Mouse (Mus musculus): ENCODE results near the gene Hist1h1b. TPM values are rescaled to one million over a fixed set of nuclear protein-coding genes. Genes with fewer than 3 reads are reported as not detected.
"Not testable (repeated sequence)": the region's sequence is repeated elsewhere in the genome, so short reads cannot be mapped to it uniquely, and the experiment has no call there.

Hist1h1b gene
- polyA plus RNA-seq, 1 experiment: 1.7 TPM

DNA sequence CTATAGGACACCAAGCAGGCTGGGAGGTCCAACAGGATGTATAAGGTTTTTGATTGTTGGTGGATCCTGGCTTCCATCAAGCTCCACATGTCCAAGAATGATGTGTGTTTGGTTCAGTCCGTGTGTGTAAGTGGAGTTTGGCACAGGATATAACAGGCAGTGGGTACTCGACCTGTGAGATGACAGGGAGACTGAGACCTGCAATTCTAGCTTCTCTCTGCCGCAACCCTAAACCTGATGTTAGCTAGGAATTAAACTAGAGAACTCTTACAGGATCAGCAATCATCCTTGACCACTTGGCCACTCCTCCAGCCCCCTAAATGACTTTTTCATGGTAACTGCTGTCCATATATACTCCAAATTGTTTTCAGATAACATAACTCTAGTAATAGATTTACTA, 28.1 kb downstream of the Hist1h1b start:
- Histone ChIP-seq H3K4me3 (peak overlapping the region; percentile 24), H3K36me3 (ENCODE audit: control insufficient read depth, insufficient read depth) (no peaks in the 10 kb centered on the region), H3K4me2 (ENCODE audit: low read depth) (peak overlapping the region; percentile 74), H3K79me2 (ENCODE audit: control insufficient read depth, insufficient read depth) (peaks cover 18% of the 10 kb centered on the region), H3K27me3 (ENCODE audit: control insufficient read depth, insufficient read depth, insufficient read length) (no peaks in the 10 kb centered on the region), H3ac (ENCODE audit: control insufficient read depth, insufficient read length) (no peak overlapping the region)
- TF ChIP-seq POLR2A (IDR thresholded peaks at IDR 0.05; ENCODE audit: insufficient read length, low read depth): no peak
- no peak for TF ChIP-seq SRF (IDR thresholded peaks at IDR 0.05; ENCODE audit: control insufficient read depth, insufficient read length, low read depth)

- no peak overlapping the region for H3ac ChIP-seq (ENCODE audit: control insufficient read depth, insufficient read length)
- H3K27me3 ChIP-seq (ENCODE audit: control insufficient read depth, insufficient read depth, insufficient read length): no peaks in the 10 kb centered on the region
- H3K4me2 ChIP-seq (ENCODE audit: low read depth): peak overlapping the region; percentile 74
- TF ChIP-seq REST (IDR thresholded peaks at IDR 0.05; ENCODE audit: insufficient read depth, insufficient read length): no peak
- TF ChIP-seq TCF3 (IDR thresholded peaks at IDR 0.05; ENCODE audit: insufficient read length, low read depth): no peak
- TF ChIP-seq E2F4 (IDR thresholded peaks at IDR 0.05; ENCODE audit: insufficient read depth): no peak
- TF ChIP-seq CEBPB (IDR thresholded peaks at IDR 0.05; ENCODE audit: insufficient read depth, poor library complexity, severe bottlenecking): 0 out of 2 replicates have a peak, but pooled peaks have one; percentile 38
- TF ChIP-seq POLR2A (IDR thresholded peaks at IDR 0.05; ENCODE audit: insufficient read length, low read depth): no peak
- TF ChIP-seq SRF (IDR thresholded peaks at IDR 0.05; ENCODE audit: control insufficient read depth, insufficient read length, low read depth): no peak
- TF ChIP-seq MYOG (IDR thresholded peaks at IDR 0.05; ENCODE audit: control insufficient read depth in 1 of 3, insufficient read depth in 1 of 3, insufficient read length in 2 of 3, low read depth in 2 of 3): no peak
- TF ChIP-seq TCF12 (IDR thresholded peaks at IDR 0.05; ENCODE audit: insufficient read depth, poor library complexity, severe bottlenecking): no peak
- no peak overlapping the region for H3K4me3 ChIP-seq
- H3K79me2 ChIP-seq (ENCODE audit: control insufficient read depth, insufficient read depth): peaks cover 18% of the 10 kb centered on the region
- H3K36me3 ChIP-seq (ENCODE audit: control insufficient read depth, insufficient read depth): no peaks in the 10 kb centered on the region
Measured at GRCm38 (mm10) chr13:21751827-21752226, 28.6 kb downstream of the Hist1h1b start.

GRCm38 (mm10) chr13:21751417-21751816, 29.0 kb downstream of the Hist1h1b start:
- H3K4me3 ChIP-seq: peak overlapping the region; percentile 43
- H3ac ChIP-seq (ENCODE audit: control insufficient read depth, insufficient read length): no peak overlapping the region
- TF ChIP-seq E2F4 (IDR thresholded peaks at IDR 0.05; ENCODE audit: insufficient read depth): no peak
- TF ChIP-seq MAX (IDR thresholded peaks at IDR 0.05; ENCODE audit: low read depth): no peak
- TF ChIP-seq CEBPB (IDR thresholded peaks at IDR 0.05; ENCODE audit: insufficient read depth, poor library complexity, severe bottlenecking): no peak
- TF ChIP-seq POLR2A (IDR thresholded peaks at IDR 0.05; ENCODE audit: insufficient read length, low read depth): no peak
- TF ChIP-seq MYOD1 (IDR thresholded peaks at IDR 0.05; ENCODE audit: control insufficient read depth in 1 of 3, insufficient read length in 2 of 3, low read depth in 2 of 3): no peak
- no peak for TF ChIP-seq TCF12 (IDR thresholded peaks at IDR 0.05; ENCODE audit: insufficient read depth, poor library complexity, severe bottlenecking)
- no peak for TF ChIP-seq SRF (IDR thresholded peaks at IDR 0.05; ENCODE audit: control insufficient read depth, insufficient read length, low read depth)
- H3K36me3 ChIP-seq (ENCODE audit: control insufficient read depth, insufficient read depth): no peaks in the 10 kb centered on the region
- H3K4me2 ChIP-seq (ENCODE audit: low read depth): peak overlapping the region; percentile 74
- H3K79me2 ChIP-seq (ENCODE audit: control insufficient read depth, insufficient read depth): peaks cover 22% of the 10 kb centered on the region
- H3K27me3 ChIP-seq (ENCODE audit: control insufficient read depth, insufficient read depth, insufficient read length): no peaks in the 10 kb centered on the region

DNA sequence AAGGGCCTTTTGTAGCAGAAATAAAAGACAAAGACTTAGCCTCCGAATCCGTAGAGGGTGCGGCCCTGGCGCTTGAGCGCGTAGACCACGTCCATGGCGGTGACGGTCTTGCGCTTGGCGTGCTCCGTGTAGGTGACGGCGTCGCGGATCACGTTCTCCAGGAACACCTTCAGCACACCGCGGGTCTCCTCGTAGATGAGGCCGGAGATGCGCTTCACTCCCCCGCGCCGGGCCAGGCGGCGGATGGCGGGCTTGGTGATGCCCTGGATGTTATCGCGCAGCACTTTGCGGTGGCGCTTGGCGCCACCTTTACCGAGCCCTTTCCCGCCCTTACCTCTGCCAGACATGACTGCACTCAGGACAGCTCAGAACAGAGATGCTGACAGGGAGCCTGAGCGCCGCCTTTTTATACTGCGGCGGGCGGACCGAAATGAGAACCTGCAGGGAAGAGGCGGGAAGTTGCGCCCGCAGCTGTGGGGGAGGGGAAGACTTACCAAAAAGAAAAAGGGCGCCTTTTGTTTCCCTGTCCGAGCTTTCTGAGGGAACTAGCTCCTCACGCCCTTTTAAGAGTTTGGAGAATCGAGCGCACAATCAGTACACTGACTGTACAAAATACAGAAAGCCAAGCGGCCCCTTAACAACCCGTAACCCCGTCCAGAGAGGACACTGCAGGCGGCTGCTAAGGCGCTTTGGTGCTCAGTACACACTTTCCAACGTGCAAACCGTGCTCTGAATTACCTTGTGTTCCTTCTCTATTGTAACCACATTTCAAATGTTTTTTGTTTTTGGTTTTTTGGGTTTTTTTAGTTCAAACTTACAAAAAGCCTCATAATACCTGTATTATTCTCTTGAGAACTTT, 30.0 kb downstream of the Hist1h1b start, which contains the start of gene Hist1h4k:
Hist1h4k (minus strand) TSS at position 347 of the 859 bp plus-strand sequence.
- Histone ChIP-seq H3K4me3 (peak within 1 kb of the TSS; percentile 43), H3K4me2 (ENCODE audit: low read depth) (peak within 1 kb of the TSS; percentile 82), H3K79me2 (ENCODE audit: control insufficient read depth, insufficient read depth) (peaks cover 23% of the 10 kb centered on the region)
- not testable (repeated sequence) for H3ac ChIP-seq (ENCODE audit: control insufficient read depth, insufficient read length); H3K27me3 ChIP-seq (ENCODE audit: control insufficient read depth, insufficient read depth, insufficient read length); H3K36me3 ChIP-seq (ENCODE audit: control insufficient read depth, insufficient read depth)
- peak; percentile 69 for TF ChIP-seq E2F4 (IDR thresholded peaks at IDR 0.05; ENCODE audit: insufficient read depth)
- TF ChIP-seq POLR2AphosphoS2 (IDR thresholded peaks at IDR 0.05; ENCODE audit: insufficient read length, low read depth): peak; percentile 92
- peak; percentile 80 for TF ChIP-seq POLR2A (IDR thresholded peaks at IDR 0.05; ENCODE audit: insufficient read length, low read depth)

- H3K4me2 ChIP-seq (ENCODE audit: low read depth): peak overlapping the region; percentile 82
- no peak overlapping the region for H3ac ChIP-seq (ENCODE audit: control insufficient read depth, insufficient read length)
- TF ChIP-seq POLR2A (IDR thresholded peaks at IDR 0.05; ENCODE audit: insufficient read length, low read depth) (peak; percentile 11), E2F4 (IDR thresholded peaks at IDR 0.05; ENCODE audit: insufficient read depth) (no peak), POLR2AphosphoS2 (IDR thresholded peaks at IDR 0.05; ENCODE audit: insufficient read length, low read depth) (peak; percentile 81)
- no peaks in the 10 kb centered on the region for H3K27me3 ChIP-seq (ENCODE audit: control insufficient read depth, insufficient read depth, insufficient read length)
- peak overlapping the region; percentile 43 for H3K4me3 ChIP-seq
- H3K36me3 ChIP-seq (ENCODE audit: control insufficient read depth, insufficient read depth): no peaks in the 10 kb centered on the region
- peaks cover 28% of the 10 kb centered on the region for H3K79me2 ChIP-seq (ENCODE audit: control insufficient read depth, insufficient read depth)
Measured at GRCm38 (mm10) chr13:21749387-21750158, 30.9 kb downstream of the Hist1h1b start.
